Mouse (Mus musculus) embryonic facial prominence, embryonic 11.5 days (tissue): ENCODE measurements at regions not wholly inside any gene's neighbourhood (a gene's known extent, or its start where the extent isn't known, plus 50 kb on each side); places are given as distances from the start of the nearest gene placed in this dataset.

Experiments
- ATAC-seq: fragments of 200-750 bp; cut with Nextera tagmentation; replicated peaks from 2 replicates; pipeline ENCODE4 v1.8.0; 2017; ENCODE audit warnings: low read depth; ENCODE audit not compliant: insufficient number of reproducible peaks, low FRiP score, low TSS enrichment
- DNase-seq: peaks from one replicate; pipeline ENCODE4 v3.0.0-alpha.2; 2015; ENCODE audit warnings: low spot score
- H3K27ac ChIP-seq: fragments of 300-500 bp; sonication (generic); replicated peaks from 2 replicates; pipeline ENCODE4 v1.5.1; 2014; ENCODE audit warnings: mild to moderate bottlenecking, low read depth, low read length, control low read depth
- H3K27me3 ChIP-seq: fragments of 300-500 bp; sonication (generic); 2 replicates; pipeline ENCODE4 v1.6.1; 2014; ENCODE audit warnings: mild to moderate bottlenecking, low read length, moderate library complexity, mixed read lengths; ENCODE audit not compliant: control insufficient read depth, insufficient read depth
- H3K36me3 ChIP-seq: fragments of 300-500 bp; sonication (generic); replicated peaks from 2 replicates; pipeline ENCODE4 v1.6.1; 2014; ENCODE audit warnings: low read depth, mild to moderate bottlenecking, low read length, moderate library complexity, mixed read lengths; ENCODE audit not compliant: control insufficient read depth, insufficient read depth
- H3K4me1 ChIP-seq: fragments of 300-500 bp; sonication (generic); 2 replicates; pipeline ENCODE4 v1.6.1; 2014; ENCODE audit warnings: low read length, mixed read lengths; ENCODE audit not compliant: control insufficient read depth, insufficient read depth
- H3K4me2 ChIP-seq: fragments of 300-500 bp; sonication (generic); 2 replicates; pipeline ENCODE4 v1.6.1; 2014; ENCODE audit warnings: low read depth, mild to moderate bottlenecking, control low read depth, low read length, moderate library complexity
- H3K4me3 ChIP-seq: fragments of 300-500 bp; sonication (generic); 2 replicates; pipeline ENCODE4 v1.5.1; 2014; ENCODE audit warnings: low read depth, low read length, control low read depth
- H3K9ac ChIP-seq: fragments of 300-500 bp; sonication (generic); replicated peaks from 2 replicates; pipeline ENCODE4 v1.6.1; 2014; ENCODE audit warnings: mild to moderate bottlenecking, control low read depth, low read length
- H3K9me3 ChIP-seq: fragments of 300-500 bp; sonication (generic); replicated peaks from 2 replicates; pipeline ENCODE4 v1.6.1; 2016; ENCODE audit warnings: mild to moderate bottlenecking, low read length, inconsistent platforms, mixed read lengths; ENCODE audit not compliant: control insufficient read depth
- WGBS: fragments of 180-500 bp; shearing (Covaris S2); extraction: QIAGEN DNeasy Blood & Tissue Kit; methylation state at CpG from one replicate; pipeline ENCODE4 v1.1.7; 2014; 5-methylcytosine and 5-hydroxymethylcytosine counted together

DNA sequence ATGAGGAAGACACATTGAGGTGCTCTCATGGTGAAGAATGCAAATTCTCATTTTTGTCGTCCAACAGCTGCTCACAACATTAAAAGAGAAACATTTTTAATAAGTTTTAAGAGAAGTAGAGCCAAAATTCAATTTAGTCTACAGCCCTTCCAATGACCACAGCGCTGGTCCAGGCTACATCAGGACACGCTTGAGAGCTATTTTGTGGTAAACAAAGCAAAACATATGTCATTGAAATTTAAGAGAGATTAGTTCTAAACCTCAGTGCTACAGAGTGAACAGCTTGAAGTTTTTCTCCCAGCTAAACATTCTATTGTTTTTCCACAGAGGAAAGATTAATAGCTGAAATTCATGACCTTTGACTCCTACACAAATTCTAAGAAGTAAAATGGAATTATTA is 1820.8 kb upstream of the Acvr2a start:
- Histone ChIP-seq H3K9ac (no peak overlapping the region), H3K9me3 (no peaks in the 10 kb centered on the region), H3K27me3 (no peaks in the 10 kb centered on the region), H3K27ac (no peak overlapping the region), H3K4me1 (no peaks in the 10 kb centered on the region), H3K4me2 (no peak overlapping the region), H3K4me3 (no peak overlapping the region), H3K36me3 (no peaks in the 10 kb centered on the region)
- ATAC-seq (no peak), DNase-seq (no peak)
- WGBS: 74% methylated on average over 3 of the region's 3 CpGs

DNA sequence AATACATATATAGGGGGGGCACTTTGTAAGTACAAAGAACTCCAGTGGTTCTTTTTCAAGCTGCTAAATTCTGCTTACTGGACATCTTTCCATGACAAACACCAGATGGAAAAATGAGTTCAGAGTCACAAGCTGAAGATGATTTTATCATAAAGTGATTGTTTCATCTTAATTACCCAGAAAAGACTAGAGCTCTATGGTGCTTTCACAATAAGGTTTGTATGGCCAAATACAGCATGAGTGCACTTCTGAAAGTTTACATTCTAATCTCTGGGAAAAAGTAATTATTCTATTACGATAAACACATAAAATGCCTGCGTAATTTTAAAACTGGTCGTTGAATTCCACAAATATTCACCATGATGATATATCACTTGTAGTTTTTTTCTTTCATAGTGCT is 1821.2 kb upstream of the Acvr2a start:
- Histone ChIP-seq H3K4me2 (no peak overlapping the region), H3K27ac (no peak overlapping the region), H3K9ac (no peak overlapping the region), H3K4me3 (no peak overlapping the region), H3K36me3 (no peaks in the 10 kb centered on the region), H3K4me1 (no peaks in the 10 kb centered on the region), H3K9me3 (no peaks in the 10 kb centered on the region), H3K27me3 (no peaks in the 10 kb centered on the region)
- no peak for ATAC-seq
- 92% methylated on average over 3 of the region's 3 CpGs for WGBS
- no peak for DNase-seq

DNA sequence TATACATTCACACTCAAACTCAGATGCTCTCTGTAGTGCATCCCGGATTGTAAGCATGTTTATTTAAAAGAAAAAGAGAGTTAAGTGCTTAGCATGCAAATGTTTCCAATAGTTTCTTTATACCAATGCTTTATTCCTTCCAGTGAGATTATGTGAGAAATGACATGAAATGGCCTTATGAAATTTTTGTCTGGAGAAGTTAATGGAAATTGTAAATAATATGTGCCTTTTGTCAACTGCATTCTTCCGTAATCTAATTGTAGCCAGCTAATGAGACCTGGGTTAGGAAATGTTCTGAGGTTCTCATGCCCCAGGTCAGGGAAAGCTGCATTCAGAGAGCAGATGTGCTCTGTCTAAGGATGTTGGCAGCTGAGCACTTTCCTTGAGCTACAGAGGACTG is 1827.2 kb upstream of the Acvr2a start:
- no peak for ATAC-seq
- 78% methylated on average over 2 of the region's 2 CpGs for WGBS
- no peak overlapping the region for H3K4me3 ChIP-seq
- H3K27ac ChIP-seq: no peak overlapping the region
- no peaks in the 10 kb centered on the region for H3K4me1 ChIP-seq
- H3K36me3 ChIP-seq: no peaks in the 10 kb centered on the region
- H3K4me2 ChIP-seq: no peak overlapping the region
- H3K27me3 ChIP-seq: no peaks in the 10 kb centered on the region
- H3K9ac ChIP-seq: no peak overlapping the region
- no peaks in the 10 kb centered on the region for H3K9me3 ChIP-seq
- DNase-seq: no peak

- no peak for DNase-seq
- Histone ChIP-seq H3K27ac (no peak overlapping the region), H3K9me3 (no peaks in the 10 kb centered on the region), H3K4me3 (no peak overlapping the region), H3K36me3 (no peaks in the 10 kb centered on the region), H3K4me2 (no peak overlapping the region), H3K9ac (no peak overlapping the region), H3K4me1 (no peaks in the 10 kb centered on the region), H3K27me3 (no peaks in the 10 kb centered on the region)
- 87% methylated on average over 4 of the region's 4 CpGs for WGBS
- ATAC-seq: no peak
These were observed 1827.8 kb upstream of the Acvr2a start for GRCm38 (mm10) chr2:46985915-46986672.

DNA sequence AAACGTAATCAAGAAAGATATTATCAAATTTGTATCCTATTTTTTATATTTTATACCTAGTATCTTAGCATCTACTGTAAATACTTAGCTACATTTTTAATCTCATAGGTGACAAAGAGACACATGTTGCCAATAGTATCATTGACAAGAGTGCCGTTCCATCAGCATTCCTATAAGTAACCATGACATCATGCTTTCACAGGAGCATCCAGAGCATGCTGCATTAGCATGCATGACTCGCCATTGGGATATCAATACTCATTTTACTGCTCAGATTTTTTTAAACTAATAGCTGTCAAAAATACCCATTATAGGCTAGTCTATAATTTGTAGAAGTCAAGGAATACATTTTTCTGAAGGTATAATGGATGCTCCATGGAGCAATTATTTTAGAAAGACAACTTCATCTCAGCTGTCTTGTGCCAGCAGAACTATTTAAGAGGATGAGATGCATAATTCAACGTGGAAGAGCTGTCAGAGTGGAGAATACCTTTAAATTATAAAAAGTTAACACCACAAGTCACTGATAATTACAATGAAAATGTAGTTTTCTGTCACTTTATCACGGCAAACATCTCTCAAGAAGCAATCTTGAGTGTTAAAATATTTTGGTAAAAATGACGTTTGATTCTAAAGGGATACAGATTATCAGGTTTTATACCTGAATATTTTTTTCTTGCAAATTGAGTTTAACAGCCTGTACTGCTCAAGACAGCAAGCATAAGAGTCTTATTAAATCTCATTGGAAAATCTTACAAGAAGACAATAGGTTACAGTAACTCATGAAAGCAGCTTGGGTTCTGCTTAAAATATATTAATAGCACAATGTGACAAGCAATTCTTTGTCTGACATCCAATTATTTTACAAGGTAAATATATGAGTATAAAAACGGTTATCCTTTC is 1823.7 kb upstream of the Zeb2 start:
- no peak overlapping the region for H3K4me3 ChIP-seq
- ATAC-seq: no peak

GRCm38 (mm10) chr2:46932831-46933230 is 1815.6 kb upstream of the Zeb2 start:
- Histone ChIP-seq H3K4me2 (no peak overlapping the region), H3K9me3 (no peaks in the 10 kb centered on the region), H3K9ac (no peak overlapping the region), H3K27ac (no peak overlapping the region), H3K4me1 (no peaks in the 10 kb centered on the region), H3K36me3 (no peaks in the 10 kb centered on the region), H3K4me3 (no peak overlapping the region), H3K27me3 (no peaks in the 10 kb centered on the region)
- DNase-seq (no peak), ATAC-seq (no peak)
- 86% methylated on average over 1 of the region's 1 CpGs for WGBS

More for the DNA sequence above, 1823.7 kb upstream of the Zeb2 start:
- Histone ChIP-seq H3K4me1 (no peaks in the 10 kb centered on the region), H3K9ac (no peak overlapping the region), H3K4me2 (no peak overlapping the region), H3K27me3 (no peaks in the 10 kb centered on the region), H3K36me3 (no peaks in the 10 kb centered on the region), H3K9me3 (no peaks in the 10 kb centered on the region), H3K27ac (no peak overlapping the region)
- DNase-seq: no peak
- 77% methylated on average over 7 of the region's 7 CpGs for WGBS

GRCm38 (mm10) chr2:46924189-46924588 is 1807.0 kb upstream of the Zeb2 start:
- no peak overlapping the region for H3K4me2 ChIP-seq
- no peak for ATAC-seq
- H3K36me3 ChIP-seq: no peaks in the 10 kb centered on the region
- H3K27me3 ChIP-seq: no peaks in the 10 kb centered on the region
- no peaks in the 10 kb centered on the region for H3K9me3 ChIP-seq
- no peak overlapping the region for H3K4me3 ChIP-seq
- no peak overlapping the region for H3K9ac ChIP-seq
- no peak for DNase-seq
- H3K27ac ChIP-seq: no peak overlapping the region
- WGBS: 86% methylated on average over 3 of the region's 3 CpGs
- no peaks in the 10 kb centered on the region for H3K4me1 ChIP-seq

- Histone ChIP-seq H3K4me1 (no peaks in the 10 kb centered on the region), H3K4me3 (no peak overlapping the region), H3K27ac (no peak overlapping the region), H3K27me3 (no peaks in the 10 kb centered on the region), H3K4me2 (no peak overlapping the region), H3K9me3 (no peaks in the 10 kb centered on the region), H3K36me3 (no peaks in the 10 kb centered on the region), H3K9ac (no peak overlapping the region)
- DNase-seq (no peak), ATAC-seq (0 out of 2 replicates have a peak, but pooled peaks have one; percentile 29)
These were observed 1796.3 kb upstream of the Zeb2 start for GRCm38 (mm10) chr2:46913496-46913895.
